Mouse (Mus musculus): Measurements from ENCODE around the gene Cnbp. TPM values are rescaled to one million over a fixed set of nuclear protein-coding genes. Genes with fewer than 3 reads are reported as not detected.

The Cnbp gene
- 1,237 and 1,257 TPM in 2 replicates for polyA plus RNA-seq (2014; fragmentation: Nextera tagmentation; extraction: Ambion mirVana)

DNA sequence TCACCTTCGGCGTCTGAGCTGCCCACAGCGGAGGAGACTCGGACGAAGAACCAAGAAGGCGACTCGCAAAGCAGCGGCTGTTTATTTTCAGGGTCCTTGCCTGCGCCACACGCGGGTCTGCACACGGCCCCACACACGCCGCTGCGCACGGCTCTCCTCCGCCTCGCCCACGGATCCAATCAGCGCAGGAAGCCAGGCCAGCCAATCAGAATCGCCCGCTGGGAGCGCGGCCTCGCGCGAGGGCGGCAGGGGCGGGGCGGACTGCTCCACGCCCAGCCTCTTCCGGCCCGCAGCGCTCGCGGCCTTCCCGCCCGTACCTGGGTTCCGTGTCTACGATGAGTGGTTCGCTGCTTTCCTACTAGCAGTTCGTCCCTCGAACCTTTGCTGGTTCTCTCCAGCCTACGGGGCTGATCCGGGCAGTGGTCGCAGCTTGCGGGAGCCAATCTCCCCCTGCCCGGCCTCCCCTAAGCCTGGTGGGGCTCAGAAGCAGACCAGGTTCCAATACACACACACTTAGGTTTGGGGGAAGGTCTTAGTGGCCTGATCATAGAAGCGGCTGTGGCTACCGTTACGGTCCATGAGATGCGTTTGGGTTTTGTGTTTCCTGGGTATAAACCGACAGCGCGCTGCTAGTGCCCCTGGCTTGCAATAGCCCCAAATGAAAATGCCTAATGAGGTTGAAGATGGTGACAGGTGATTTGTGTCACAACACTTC is at the start of gene Cnbp:
TSS of gene Cnbp (minus strand) at position 207 of the 715 bp plus-strand sequence.
- no peaks in the 10 kb centered on the region for H3K9me3 ChIP-seq (ENCODE audit: low read depth, low read length)
- peak within 1 kb of the TSS; percentile 94 for H3K27ac ChIP-seq (ENCODE audit: low read depth)
- ATAC-seq (ENCODE audit: insufficient read depth): peak; percentile 99
- peak within 1 kb of the TSS; percentile 100 for H3K4me3 ChIP-seq (ENCODE audit: low read depth, low read length)
- 0 out of 2 replicates have a peak, but pooled peaks cover 4% of the 10 kb centered on the region for H3K4me1 ChIP-seq (ENCODE audit: insufficient read depth)
- H3K36me3 ChIP-seq (ENCODE audit: insufficient read depth): peaks cover 18% of the 10 kb centered on the region
- WGBS: 1% methylated on average over 55 of the region's 55 CpGs
- TF ChIP-seq CTCF (IDR thresholded peaks at IDR 0.05; ENCODE audit: low read depth): no peak
- peak; percentile 99 for DNase-seq
- H3K4me2 ChIP-seq: peak within 1 kb of the TSS; percentile 87
- H3K27me3 ChIP-seq (ENCODE audit: insufficient read depth, low read length): no peaks in the 10 kb centered on the region
- peak within 1 kb of the TSS; percentile 100 for H3K9ac ChIP-seq

DNA sequence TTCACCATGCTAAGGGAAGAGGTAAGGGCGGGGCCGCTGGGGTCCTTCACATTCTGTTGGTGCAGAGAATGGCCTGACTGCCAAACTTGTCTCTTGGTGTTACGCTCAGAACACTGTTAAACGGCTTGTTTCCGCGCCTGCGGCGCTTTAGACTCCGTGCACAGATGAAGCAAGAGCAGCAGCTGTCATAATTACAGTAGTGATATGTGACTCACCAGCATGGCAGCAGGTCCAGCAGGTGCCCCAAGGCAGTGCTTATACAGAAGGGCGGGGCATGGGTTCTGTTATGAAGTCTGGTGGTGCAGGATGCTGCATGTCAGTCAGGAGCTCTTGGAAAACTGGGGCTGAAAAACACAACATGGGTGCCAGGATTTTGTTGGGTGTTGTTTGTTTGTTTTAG is 47.1 kb upstream of the Cnbp start:
- ATAC-seq (ENCODE audit: insufficient read depth): no peak
- H3K4me1 ChIP-seq (ENCODE audit: insufficient read depth): no peaks in the 10 kb centered on the region
- 93% methylated on average over 10 of the region's 10 CpGs for WGBS

DNA sequence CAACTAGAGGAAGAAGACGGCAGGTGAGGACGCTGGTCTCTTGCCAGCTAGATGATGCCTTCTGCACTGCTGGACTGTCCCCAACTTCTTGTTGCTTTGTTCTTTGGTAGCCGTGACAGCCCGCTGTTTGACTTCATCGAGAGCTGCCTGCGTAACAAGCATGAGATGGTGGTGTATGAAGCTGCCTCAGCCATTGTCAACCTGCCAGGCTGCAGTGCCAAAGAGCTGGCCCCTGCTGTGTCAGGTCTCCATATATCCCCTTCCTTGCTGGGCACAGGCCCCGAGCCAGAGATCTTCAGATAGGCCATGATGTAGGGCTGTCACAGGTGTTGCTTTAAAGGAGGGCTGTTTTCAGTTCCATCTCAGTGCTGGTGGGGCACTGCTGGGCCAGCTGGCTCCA is 43.0 kb upstream of the Cnbp start:
- WGBS: 92% methylated on average over 7 of the region's 7 CpGs
- Histone ChIP-seq H3K9ac (no peak overlapping the region), H3K36me3 (ENCODE audit: insufficient read depth) (peaks cover 97% of the 10 kb centered on the region), H3K27me3 (ENCODE audit: insufficient read depth, low read length) (no peaks in the 10 kb centered on the region), H3K4me1 (ENCODE audit: insufficient read depth) (peaks cover under 1% of the 10 kb centered on the region; the same call in 1 of the 2 replicates), H3K9me3 (ENCODE audit: low read depth, low read length) (no peaks in the 10 kb centered on the region), H3K4me2 (no peak overlapping the region), H3K27ac (ENCODE audit: low read depth) (no peak overlapping the region), H3K4me3 (ENCODE audit: low read depth, low read length) (no peak overlapping the region)
- DNase-seq (no peak), ATAC-seq (ENCODE audit: insufficient read depth) (no peak)
- TF ChIP-seq CTCF (IDR thresholded peaks at IDR 0.05; ENCODE audit: low read depth): no peak

More for the DNA sequence above, 47.1 kb upstream of the Cnbp start:
- no peak for TF ChIP-seq CTCF (IDR thresholded peaks at IDR 0.05; ENCODE audit: low read depth)
- no peaks in the 10 kb centered on the region for H3K9me3 ChIP-seq (ENCODE audit: low read depth, low read length)
- H3K36me3 ChIP-seq (ENCODE audit: insufficient read depth): peaks cover 97% of the 10 kb centered on the region
- no peak overlapping the region for H3K4me2 ChIP-seq
- no peaks in the 10 kb centered on the region for H3K27me3 ChIP-seq (ENCODE audit: insufficient read depth, low read length)
- H3K27ac ChIP-seq (ENCODE audit: low read depth): no peak overlapping the region
- H3K9ac ChIP-seq: no peak overlapping the region
- H3K4me3 ChIP-seq (ENCODE audit: low read depth, low read length): no peak overlapping the region
- no peak for DNase-seq

DNA sequence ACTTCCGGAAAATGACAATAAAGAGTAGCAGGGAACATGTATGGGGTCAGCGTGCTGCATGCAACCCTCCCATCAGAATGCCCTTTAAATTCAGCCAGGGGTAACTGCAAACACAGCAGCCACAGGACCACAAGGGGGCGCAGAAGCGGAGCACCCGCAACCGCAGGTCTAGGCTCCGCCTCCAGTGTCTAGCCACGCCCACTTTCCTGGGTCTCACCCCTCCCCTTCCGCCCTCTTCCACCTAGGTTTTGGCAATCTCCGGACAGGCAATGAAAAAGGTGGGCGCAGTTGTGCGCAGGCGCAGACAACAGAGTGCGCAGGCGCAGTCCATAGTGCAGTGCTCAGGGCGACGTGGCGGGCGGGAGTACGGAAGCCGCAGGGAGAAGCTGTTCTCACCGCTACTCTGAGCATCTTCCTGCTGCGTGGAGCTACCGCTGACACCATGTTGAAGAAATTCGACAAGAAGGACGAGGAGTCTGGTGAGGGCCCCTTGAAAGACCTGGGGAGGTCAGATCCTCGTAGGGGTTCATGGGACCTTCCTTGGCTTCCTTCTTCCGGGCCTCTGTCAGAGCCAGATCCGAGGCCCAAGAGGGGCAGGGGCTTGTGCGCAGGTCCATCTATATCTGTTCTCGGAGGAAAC is 36.8 kb upstream of the Cnbp start, which contains the start of gene Copg1:
TSS of gene Copg1 (plus strand) at position 221 of the 640 bp plus-strand sequence.
- peak; percentile 96 for TF ChIP-seq CTCF (IDR thresholded peaks at IDR 0.05; ENCODE audit: low read depth)
- Histone ChIP-seq H3K27me3 (ENCODE audit: insufficient read depth, low read length) (no peaks in the 10 kb centered on the region), H3K36me3 (ENCODE audit: insufficient read depth) (peaks cover 39% of the 10 kb centered on the region), H3K9ac (peak within 1 kb of the TSS; percentile 82), H3K4me1 (ENCODE audit: insufficient read depth) (peaks cover 6% of the 10 kb centered on the region; the same call in 1 of the 2 replicates), H3K4me2 (peak within 1 kb of the TSS; percentile 78), H3K4me3 (ENCODE audit: low read depth, low read length) (peak within 1 kb of the TSS; percentile 83), H3K9me3 (ENCODE audit: low read depth, low read length) (no peaks in the 10 kb centered on the region), H3K27ac (ENCODE audit: low read depth) (peak within 1 kb of the TSS; percentile 67)
- ATAC-seq (ENCODE audit: insufficient read depth) (peak; percentile 96), DNase-seq (peak; percentile 100)
- WGBS: under 1% methylated on average over 31 of the region's 31 CpGs

DNA sequence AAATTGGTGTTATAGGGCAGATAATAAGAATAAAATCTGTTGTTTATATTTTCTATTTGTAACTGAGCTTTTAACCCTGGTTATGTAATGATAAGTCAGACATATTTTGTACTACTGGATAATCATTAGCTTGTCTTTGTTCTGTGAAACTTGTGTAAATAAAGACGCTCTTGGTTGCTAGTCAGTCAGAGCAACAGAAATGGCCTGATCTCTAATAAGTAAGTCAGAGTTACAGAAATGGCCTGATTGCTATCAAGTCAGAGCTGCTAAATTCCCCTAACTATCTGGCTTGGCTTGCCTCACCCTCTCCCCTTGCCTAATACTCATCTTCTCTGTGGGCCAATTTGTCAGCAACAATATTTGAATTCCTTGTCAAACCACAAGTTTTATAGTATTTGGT is 35.8 kb upstream of the Cnbp start:
- peaks cover 6% of the 10 kb centered on the region; the same call in 1 of the 2 replicates for H3K4me1 ChIP-seq (ENCODE audit: insufficient read depth)
- H3K27ac ChIP-seq (ENCODE audit: low read depth): no peak overlapping the region
- ATAC-seq (ENCODE audit: insufficient read depth): no peak
- H3K4me2 ChIP-seq: no peak overlapping the region
- H3K27me3 ChIP-seq (ENCODE audit: insufficient read depth, low read length): no peaks in the 10 kb centered on the region
- no peaks in the 10 kb centered on the region for H3K9me3 ChIP-seq (ENCODE audit: low read depth, low read length)
- H3K36me3 ChIP-seq (ENCODE audit: insufficient read depth): peaks cover 29% of the 10 kb centered on the region
- no peak for TF ChIP-seq CTCF (IDR thresholded peaks at IDR 0.05; ENCODE audit: low read depth)
- DNase-seq: no peak
- WGBS: 37% methylated on average over 1 of the region's 1 CpGs
- H3K4me3 ChIP-seq (ENCODE audit: low read depth, low read length): no peak overlapping the region
- no peak overlapping the region for H3K9ac ChIP-seq

DNA sequence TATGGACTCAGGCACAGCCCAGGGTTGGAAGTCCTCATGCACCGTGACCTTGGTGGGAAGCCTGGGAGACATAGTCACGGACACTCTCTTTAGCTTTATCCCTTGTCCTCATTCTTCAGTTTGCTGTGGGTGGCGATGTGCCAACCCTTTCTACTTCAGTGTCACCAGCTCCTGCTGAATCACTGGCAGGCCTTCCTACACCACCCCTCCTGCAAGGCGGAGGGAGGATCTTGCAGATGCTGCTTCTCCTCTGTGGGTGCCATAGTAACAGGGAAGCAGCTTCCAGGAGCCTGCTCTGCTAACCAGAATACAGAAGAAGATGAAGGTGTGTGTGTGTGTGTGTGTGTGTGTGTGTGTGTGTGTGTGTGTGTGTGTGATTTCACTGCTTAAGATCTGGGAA is 31.9 kb upstream of the Cnbp start:
- Histone ChIP-seq H3K4me3 (ENCODE audit: low read depth, low read length) (no peak overlapping the region), H3K27me3 (ENCODE audit: insufficient read depth, low read length) (no peaks in the 10 kb centered on the region), H3K4me2 (no peak overlapping the region), H3K4me1 (ENCODE audit: insufficient read depth) (no peaks in the 10 kb centered on the region), H3K9me3 (ENCODE audit: low read depth, low read length) (no peaks in the 10 kb centered on the region), H3K36me3 (ENCODE audit: insufficient read depth) (no peaks in the 10 kb centered on the region), H3K9ac (no peak overlapping the region), H3K27ac (ENCODE audit: low read depth) (no peak overlapping the region)
- WGBS: 48% methylated on average over 4 of the region's 4 CpGs
- ATAC-seq (ENCODE audit: insufficient read depth) (no peak), DNase-seq (peak; percentile 33)
- TF ChIP-seq CTCF (IDR thresholded peaks at IDR 0.05; ENCODE audit: low read depth): no peak

DNA sequence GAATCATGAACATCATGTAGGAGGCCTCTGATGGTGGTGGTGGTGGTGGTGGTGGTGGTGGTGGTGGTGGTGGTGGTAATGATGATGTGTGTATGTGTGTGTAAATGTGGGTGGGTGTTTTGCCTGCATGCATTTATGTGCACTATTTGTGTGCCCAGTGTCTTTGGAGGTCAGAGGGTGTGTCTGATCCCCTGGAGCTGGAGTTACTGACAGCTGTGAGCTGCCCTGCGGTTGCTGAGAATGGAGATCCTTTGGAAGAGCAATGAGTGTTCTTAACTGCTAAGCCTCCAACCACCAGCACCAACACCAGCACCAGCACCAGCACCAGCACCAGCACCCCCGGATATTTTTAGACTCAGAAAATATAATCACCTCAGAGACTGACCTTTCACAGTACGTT is 31.3 kb upstream of the Cnbp start:
- H3K4me3 ChIP-seq (ENCODE audit: low read depth, low read length): no peak overlapping the region
- H3K9ac ChIP-seq: no peak overlapping the region
- H3K9me3 ChIP-seq (ENCODE audit: low read depth, low read length): no peaks in the 10 kb centered on the region
- no peak overlapping the region for H3K4me2 ChIP-seq
- H3K27me3 ChIP-seq (ENCODE audit: insufficient read depth, low read length): no peaks in the 10 kb centered on the region
- ATAC-seq (ENCODE audit: insufficient read depth): no peak
- DNase-seq: no peak
- H3K4me1 ChIP-seq (ENCODE audit: insufficient read depth): no peaks in the 10 kb centered on the region
- TF ChIP-seq CTCF (IDR thresholded peaks at IDR 0.05; ENCODE audit: low read depth): no peak
- no peaks in the 10 kb centered on the region for H3K36me3 ChIP-seq (ENCODE audit: insufficient read depth)
- 65% methylated on average over 3 of the region's 3 CpGs for WGBS
- no peak overlapping the region for H3K27ac ChIP-seq (ENCODE audit: low read depth)
